Mouse (Mus musculus) liver, embryonic 16.5 days (tissue): ENCODE measurements at regions not wholly inside any gene's neighbourhood (a gene's known extent, or its start where the extent isn't known, plus 50 kb on each side); places are given as distances from the start of the nearest gene placed in this dataset.

ENCODE experiments used
- ATAC-seq: fragments of 200-750 bp; cut with Nextera tagmentation; 2 replicates; pipeline ENCODE4 v1.8.0; 2017; ENCODE audit warnings: low read depth, mild to moderate bottlenecking, moderate number of reproducible peaks, moderate library complexity
- H3K27ac ChIP-seq: fragments of 300-500 bp; sonication (generic); 2 replicates; pipeline ENCODE4 v1.5.1; 2014; ENCODE audit warnings: mild to moderate bottlenecking, low read length
- H3K27me3 ChIP-seq: fragments of 300-500 bp; sonication (generic); 2 replicates; pipeline ENCODE4 v1.6.1; 2014; ENCODE audit warnings: low read depth, low read length, mixed read lengths; ENCODE audit not compliant: control insufficient read depth, insufficient read depth
- H3K36me3 ChIP-seq: fragments of 300-500 bp; sonication (generic); 2 replicates; pipeline ENCODE4 v1.6.1; 2014; ENCODE audit warnings: mild to moderate bottlenecking; ENCODE audit not compliant: control insufficient read depth, insufficient read depth
- H3K4me1 ChIP-seq: fragments of 300-500 bp; sonication (generic); 2 replicates; pipeline ENCODE4 v1.6.1; 2014; ENCODE audit warnings: low read depth, low read length, mixed read lengths; ENCODE audit not compliant: control insufficient read depth
- H3K4me2 ChIP-seq: fragments of 300-500 bp; sonication (generic); 2 replicates; pipeline ENCODE4 v1.6.1; 2014; ENCODE audit warnings: low read depth, low read length, mixed read lengths
- H3K4me3 ChIP-seq: fragments of 300-500 bp; sonication (generic); 2 replicates; pipeline ENCODE4 v1.5.1; 2014; ENCODE audit warnings: low read depth, mild to moderate bottlenecking, low read length
- H3K9ac ChIP-seq: fragments of 300-500 bp; sonication (generic); 2 replicates; pipeline ENCODE4 v1.6.1; 2014; ENCODE audit warnings: low read depth, low read length
- H3K9me3 ChIP-seq: fragments of 300-500 bp; sonication (generic); replicated peaks from 2 replicates; pipeline ENCODE4 v1.6.1; 2016; ENCODE audit warnings: low read length; ENCODE audit not compliant: control insufficient read depth
- WGBS: fragments of 180-500 bp; shearing (Covaris S2); extraction: QIAGEN DNeasy Blood & Tissue Kit; methylation state at CpG from one replicate; pipeline ENCODE4 v1.1.7; 2014; ENCODE audit not compliant: insufficient replicate concordance; 5-methylcytosine and 5-hydroxymethylcytosine counted together

DNA sequence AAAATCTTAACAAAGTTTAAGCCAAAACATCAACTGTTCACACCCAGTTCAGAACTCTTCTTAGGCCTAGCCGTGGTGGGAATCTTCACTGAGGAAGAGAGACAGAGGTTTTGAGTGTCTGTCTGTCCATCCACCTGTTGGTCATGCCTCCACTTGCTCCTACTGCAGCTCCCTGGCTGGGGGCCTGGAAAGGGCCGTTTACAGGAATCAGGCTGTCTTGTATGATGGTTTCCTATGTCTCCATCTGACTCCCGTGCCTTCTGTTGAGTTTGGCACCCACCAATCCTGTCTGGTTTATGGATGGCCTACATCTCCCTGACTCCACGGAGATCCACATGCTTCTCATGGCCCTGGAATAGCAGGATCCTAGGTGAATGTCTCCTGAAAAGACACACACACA, 166.1 kb downstream of the Fam43a start:
- Histone ChIP-seq H3K4me2 (no peak overlapping the region), H3K9me3 (no peaks in the 10 kb centered on the region), H3K27me3 (no peaks in the 10 kb centered on the region; the same call in 1 of the 2 replicates), H3K36me3 (no peaks in the 10 kb centered on the region), H3K9ac (no peak overlapping the region), H3K27ac (no peak overlapping the region), H3K4me3 (no peak overlapping the region), H3K4me1 (no peaks in the 10 kb centered on the region; the same call in 1 of the 2 replicates)
- 51% methylated on average over 4 of the region's 4 CpGs for WGBS
- ATAC-seq, result no peak

DNA sequence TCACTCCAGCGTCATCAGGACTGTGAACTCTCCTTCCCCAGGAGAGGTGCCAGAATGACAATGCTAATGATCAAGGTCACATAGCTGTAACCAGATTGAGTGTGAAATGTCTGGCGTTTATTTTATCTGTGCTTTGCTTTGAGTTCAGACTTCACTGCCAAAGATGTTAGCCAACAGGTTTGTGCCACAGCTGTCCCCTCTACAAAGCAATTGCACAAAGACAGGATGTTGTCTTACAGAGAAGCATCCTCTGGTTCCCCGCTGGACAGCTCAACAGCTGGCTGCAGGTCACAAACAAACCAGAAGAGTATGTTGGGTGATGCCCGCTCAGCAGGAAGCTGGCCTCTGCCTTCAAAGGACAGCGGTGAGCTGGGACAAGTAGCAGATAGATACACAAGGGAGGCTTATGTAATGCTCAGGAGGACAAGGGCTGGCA, 169.5 kb downstream of the Fam43a start:
- ATAC-seq, result no peak
- H3K27me3 ChIP-seq, result no peaks in the 10 kb centered on the region; the same call in 1 of the 2 replicates
- no peak overlapping the region for H3K9ac ChIP-seq
- H3K27ac ChIP-seq, result no peak overlapping the region
- no peak overlapping the region for H3K4me3 ChIP-seq
- 16% methylated on average over 5 of the region's 5 CpGs for WGBS
- no peaks in the 10 kb centered on the region for H3K36me3 ChIP-seq
- H3K4me1 ChIP-seq, result no peaks in the 10 kb centered on the region
- H3K9me3 ChIP-seq, result no peaks in the 10 kb centered on the region
- no peak overlapping the region for H3K4me2 ChIP-seq

DNA sequence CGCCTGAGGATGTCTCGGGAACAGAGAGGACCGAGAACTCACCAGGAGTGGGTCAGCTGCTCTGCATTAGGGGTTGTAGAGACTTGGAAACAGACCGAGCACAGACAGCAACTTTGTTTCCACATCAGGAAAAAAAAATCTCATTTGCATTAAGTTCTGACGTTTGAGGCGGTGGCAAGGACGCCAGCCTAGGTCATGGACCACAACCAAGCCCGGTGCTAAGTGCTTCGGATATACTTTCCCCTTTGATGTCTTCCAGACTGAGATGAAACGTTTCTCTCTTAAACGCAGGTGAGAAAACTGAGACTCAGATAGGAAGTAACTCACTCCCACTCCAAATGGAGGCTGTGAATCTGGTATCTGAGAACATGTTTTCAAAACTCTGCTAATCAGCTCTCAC, 169.9 kb downstream of the Fam43a start:
- H3K4me1 ChIP-seq, result no peaks in the 10 kb centered on the region
- H3K27me3 ChIP-seq, result no peaks in the 10 kb centered on the region; the same call in 1 of the 2 replicates
- 15% methylated on average over 11 of the region's 11 CpGs for WGBS
- no peak for ATAC-seq
- H3K36me3 ChIP-seq, result no peaks in the 10 kb centered on the region
- no peak overlapping the region for H3K9ac ChIP-seq
- H3K27ac ChIP-seq, result no peak overlapping the region
- no peak overlapping the region for H3K4me2 ChIP-seq
- H3K4me3 ChIP-seq, result no peak overlapping the region
- H3K9me3 ChIP-seq, result no peaks in the 10 kb centered on the region

DNA sequence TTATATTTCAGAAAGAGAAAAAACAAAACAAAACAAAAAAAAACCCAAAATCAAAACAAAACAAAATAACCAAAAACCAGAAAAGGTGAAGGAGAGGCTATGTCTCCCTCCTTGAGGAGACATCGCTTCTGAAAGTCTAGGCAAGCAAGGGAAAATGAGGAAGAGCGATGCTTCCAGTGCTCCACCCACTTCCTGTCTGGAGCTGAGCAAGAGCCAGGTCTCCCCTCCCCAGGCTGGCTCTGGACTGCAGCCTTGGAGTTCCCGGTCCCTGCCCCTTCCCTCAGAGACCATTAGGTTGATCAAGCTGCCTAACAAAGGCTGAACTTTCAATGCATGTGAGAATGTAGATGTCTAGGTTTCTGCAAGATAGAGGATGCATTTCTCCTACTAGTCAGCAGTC, 173.3 kb downstream of the Fam43a start:
- Histone ChIP-seq H3K4me1 (no peaks in the 10 kb centered on the region), H3K4me3 (no peak overlapping the region), H3K27ac (no peak overlapping the region), H3K27me3 (no peaks in the 10 kb centered on the region; the same call in 1 of the 2 replicates), H3K9ac (no peak overlapping the region), H3K9me3 (no peaks in the 10 kb centered on the region), H3K4me2 (no peak overlapping the region), H3K36me3 (no peaks in the 10 kb centered on the region)
- WGBS, result 20% methylated on average over 3 of the region's 3 CpGs
- no peak for ATAC-seq

DNA sequence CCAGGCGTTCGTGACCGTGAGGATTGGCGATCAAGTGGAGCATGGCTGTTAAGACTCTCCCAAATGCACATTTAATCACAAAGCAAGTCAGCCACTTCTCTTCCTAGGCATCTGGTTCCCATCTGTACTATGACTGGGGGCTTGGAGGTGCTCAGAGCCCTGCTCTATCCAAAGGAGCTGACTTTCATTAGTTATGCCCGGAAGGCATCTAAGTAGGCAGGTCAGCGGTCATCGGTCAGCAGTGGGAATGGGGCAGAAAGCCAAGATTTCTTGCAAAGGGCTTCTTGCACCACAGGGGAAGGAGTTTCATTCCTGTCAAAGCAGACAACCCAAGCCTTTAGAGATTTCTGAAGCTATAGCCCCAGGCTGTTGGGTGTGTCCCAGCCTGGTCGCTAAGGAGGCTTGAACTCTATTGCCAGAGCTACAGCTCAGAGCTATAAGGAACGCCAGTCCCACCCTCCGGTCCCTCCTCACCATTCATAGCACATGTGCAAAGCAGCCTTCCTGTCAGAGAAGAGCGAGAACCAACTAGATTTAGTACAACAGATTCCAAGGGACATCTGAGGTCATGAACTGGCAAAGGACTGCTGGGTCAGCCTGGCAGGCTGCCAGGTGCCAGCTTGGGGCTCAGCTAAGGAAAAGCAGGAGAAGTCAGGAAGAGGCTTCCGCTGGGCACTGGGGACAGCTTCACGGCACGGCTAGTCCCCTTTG, 175.6 kb downstream of the Fam43a start:
- no peak overlapping the region for H3K4me2 ChIP-seq
- ATAC-seq, result no peak
- H3K27me3 ChIP-seq, result no peaks in the 10 kb centered on the region
- H3K4me1 ChIP-seq, result no peaks in the 10 kb centered on the region
- H3K9ac ChIP-seq, result no peak overlapping the region
- no peak overlapping the region for H3K4me3 ChIP-seq
- 76% methylated on average over 14 of the region's 14 CpGs for WGBS
- no peaks in the 10 kb centered on the region for H3K9me3 ChIP-seq
- H3K36me3 ChIP-seq, result no peaks in the 10 kb centered on the region
- H3K27ac ChIP-seq, result no peak overlapping the region

DNA sequence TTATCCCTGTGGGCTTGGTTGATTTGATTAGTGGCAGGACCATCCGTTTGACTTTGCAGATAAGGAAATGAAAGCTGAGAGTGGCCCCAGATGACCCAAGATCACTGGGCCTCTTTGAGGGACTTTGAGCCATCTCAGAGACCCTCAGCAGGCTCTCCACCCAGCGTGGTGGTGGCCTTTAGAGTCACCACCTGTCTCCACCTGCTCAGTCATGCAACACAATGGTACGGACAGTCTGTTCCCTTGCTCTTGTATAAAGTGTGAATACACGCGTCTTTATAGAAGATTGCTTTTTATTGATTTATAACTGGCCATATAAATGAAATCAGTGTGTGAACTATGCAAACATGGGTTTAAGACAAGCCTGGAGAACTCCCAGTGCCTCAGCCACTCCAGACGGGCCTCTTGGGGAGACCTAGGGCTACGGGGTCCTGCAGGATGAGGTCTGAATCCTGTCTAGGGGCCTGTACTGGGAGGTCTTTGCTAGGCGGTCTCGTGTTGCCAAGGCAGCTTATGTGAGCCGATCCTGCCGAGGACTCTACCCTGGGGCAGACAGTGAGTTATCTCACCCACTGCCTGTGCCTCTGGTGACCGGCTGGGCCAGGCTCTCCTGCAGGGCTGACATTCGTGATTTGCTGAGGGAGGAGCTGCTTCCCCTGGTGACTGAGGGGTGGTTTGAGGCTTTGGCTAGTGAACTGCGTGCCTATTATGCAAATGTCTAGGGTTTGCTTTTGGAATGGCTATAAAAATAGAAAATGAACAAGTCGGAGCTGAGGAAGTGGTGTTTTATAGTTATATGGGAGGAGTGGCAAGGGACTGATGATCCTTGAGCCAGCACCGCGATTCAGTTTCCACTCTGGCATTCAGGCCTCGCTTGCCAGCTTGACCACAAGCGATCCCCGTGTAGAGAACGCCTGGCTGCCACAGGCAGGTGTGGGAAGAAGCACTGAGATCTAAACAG, 176.5 kb downstream of the Fam43a start:
- ATAC-seq, result no peak
- Histone ChIP-seq H3K4me1 (no peaks in the 10 kb centered on the region), H3K27me3 (no peaks in the 10 kb centered on the region), H3K9me3 (no peaks in the 10 kb centered on the region), H3K9ac (no peak overlapping the region), H3K36me3 (no peaks in the 10 kb centered on the region), H3K4me3 (no peak overlapping the region), H3K4me2 (no peak overlapping the region), H3K27ac (no peak overlapping the region)
- WGBS, result 52% methylated on average over 21 of the region's 21 CpGs

DNA sequence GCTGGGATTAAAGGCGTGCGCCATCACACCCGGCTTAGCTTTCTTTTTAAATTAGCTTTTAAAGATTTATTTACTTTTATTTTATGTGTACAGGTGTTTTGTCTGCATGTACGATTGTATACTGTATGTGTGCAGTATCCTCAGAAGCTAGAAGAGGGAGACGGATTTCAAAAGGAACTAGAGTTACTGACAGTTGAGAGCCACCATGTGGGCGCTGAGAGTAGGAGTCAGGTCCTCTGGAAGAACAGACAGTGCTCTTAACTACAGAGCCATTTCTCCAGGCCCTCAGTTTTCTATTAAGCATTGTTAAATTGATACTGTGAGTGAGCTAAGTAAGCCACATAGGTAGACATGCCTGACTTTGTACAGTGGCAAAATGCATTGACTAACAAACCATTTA, 177.9 kb downstream of the Fam43a start:
- WGBS, result 70% methylated on average over 6 of the region's 6 CpGs
- Histone ChIP-seq H3K4me3 (no peak overlapping the region), H3K4me2 (no peak overlapping the region), H3K4me1 (no peaks in the 10 kb centered on the region), H3K9ac (no peak overlapping the region), H3K9me3 (no peaks in the 10 kb centered on the region), H3K27me3 (no peaks in the 10 kb centered on the region), H3K36me3 (no peaks in the 10 kb centered on the region), H3K27ac (no peak overlapping the region)
- ATAC-seq, result no peak

DNA sequence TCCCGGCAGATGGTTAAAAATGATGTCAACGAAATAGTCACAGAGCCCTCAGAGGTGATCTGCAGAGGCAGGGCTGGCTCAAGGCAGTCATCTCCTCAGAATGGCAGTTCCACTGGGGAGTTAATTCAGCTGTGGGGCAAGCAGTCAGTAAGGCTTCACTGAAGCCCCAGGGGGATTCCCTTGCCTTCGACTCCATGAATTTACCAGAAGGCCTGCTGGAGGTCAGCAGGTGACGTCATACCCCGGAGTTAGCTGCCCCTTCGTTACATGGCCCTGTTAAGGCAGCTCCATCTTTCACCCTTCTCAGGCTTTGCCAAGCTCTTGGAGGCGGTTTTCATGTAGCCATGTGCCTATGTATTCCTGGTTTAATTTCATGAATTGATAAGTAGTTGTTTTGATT, 178.6 kb downstream of the Fam43a start:
- H3K9ac ChIP-seq, result no peak overlapping the region
- no peaks in the 10 kb centered on the region for H3K4me1 ChIP-seq
- ATAC-seq, result no peak
- H3K27me3 ChIP-seq, result no peaks in the 10 kb centered on the region
- H3K4me2 ChIP-seq, result no peak overlapping the region
- H3K27ac ChIP-seq, result no peak overlapping the region
- H3K36me3 ChIP-seq, result no peaks in the 10 kb centered on the region
- WGBS, result 68% methylated on average over 7 of the region's 7 CpGs
- no peaks in the 10 kb centered on the region for H3K9me3 ChIP-seq
- H3K4me3 ChIP-seq, result no peak overlapping the region

DNA sequence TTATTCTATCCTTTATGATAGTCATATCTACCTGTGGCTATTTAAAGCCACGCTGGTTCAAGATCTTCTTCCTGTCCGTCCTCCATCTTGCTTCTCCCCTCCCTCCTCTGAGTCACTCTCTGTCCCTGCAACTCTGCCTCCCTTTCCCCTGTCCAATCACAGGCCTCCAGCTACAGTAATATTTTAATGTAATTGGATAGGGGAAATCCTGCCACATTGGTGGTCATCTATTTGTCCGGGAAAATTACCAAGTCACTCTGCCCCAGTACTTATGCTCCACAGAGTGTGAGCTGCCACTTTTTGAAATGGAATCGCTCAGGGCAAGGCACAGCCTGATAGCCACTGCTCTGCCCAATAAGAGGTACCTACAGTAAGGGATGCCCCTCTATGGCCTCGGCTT, 179.4 kb downstream of the Fam43a start:
- no peak overlapping the region for H3K4me3 ChIP-seq
- H3K4me1 ChIP-seq, result no peaks in the 10 kb centered on the region
- ATAC-seq, result no peak
- no peaks in the 10 kb centered on the region for H3K9me3 ChIP-seq
- H3K36me3 ChIP-seq, result no peaks in the 10 kb centered on the region
- no peak overlapping the region for H3K4me2 ChIP-seq
- H3K9ac ChIP-seq, result no peak overlapping the region
- WGBS, result 53% methylated on average over 5 of the region's 5 CpGs
- no peaks in the 10 kb centered on the region for H3K27me3 ChIP-seq
- H3K27ac ChIP-seq, result no peak overlapping the region
